ENCODE assay signal across 8 mouse cellular contexts in genomic region chr2:129800904-129801230, GRCm38 (mm10). TPM values are rescaled to one million over a fixed set of nuclear protein-coding genes. Genes with fewer than 3 reads are reported as not detected.
DNase-seq lines count a peak whose midpoint lies in the region; ATAC-seq and TF ChIP-seq lines count a peak whose summit lies in the region.

No protein-coding gene starts in this region.

- no peaks in the 10 kb centered on the region; the same call in 1 of the 2 replicates for H3K36me3 ChIP-seq in kidney, adult 2 months (ENCODE audit: control insufficient read depth, insufficient read depth, low read length)
- no peaks in the 10 kb centered on the region for H3K36me3 ChIP-seq in hindbrain, embryonic 11.5 days (ENCODE audit: control insufficient read depth, insufficient read depth, low read length)
- H3K36me3 ChIP-seq in midbrain, embryonic 11.5 days (ENCODE audit: control insufficient read depth, insufficient read depth, low read length): 0 out of 2 replicates have a peak, but pooled peaks cover 3% of the 10 kb centered on the region

- no peaks in the 10 kb centered on the region for H3K9me3 ChIP-seq in hindbrain, embryonic 11.5 days (ENCODE audit: control insufficient read depth, low read length)
- no peaks in the 10 kb centered on the region for H3K9me3 ChIP-seq in midbrain, embryonic 11.5 days (ENCODE audit: control insufficient read depth, low read length)

- H3K27me3 ChIP-seq in kidney, adult 2 months (replicated peaks; ENCODE audit: control insufficient read depth, insufficient read depth, low read length): no peaks in the 10 kb centered on the region
- H3K27me3 ChIP-seq in hindbrain, embryonic 11.5 days (ENCODE audit: control insufficient read depth, insufficient read depth, low read length): no peaks in the 10 kb centered on the region
- no peaks in the 10 kb centered on the region for H3K27me3 ChIP-seq in midbrain, embryonic 11.5 days (ENCODE audit: control insufficient read depth, insufficient read depth, low read length)

- no peak for TF ChIP-seq CTCF in kidney, adult 2 months (conservative IDR thresholded peaks at IDR 0.05; ENCODE audit: insufficient read depth, insufficient read length, low read depth, low read length)
- no peak for TF ChIP-seq CTCF in bone marrow, adult 2 months (IDR thresholded peaks at IDR 0.05; ENCODE audit: control insufficient read depth, insufficient read depth, low read length)

- peak overlapping the region; percentile 91 for H3K4me2 ChIP-seq in hindbrain, embryonic 11.5 days (replicated peaks; ENCODE audit: low read depth, low read length)
- H3K4me2 ChIP-seq in midbrain, embryonic 11.5 days: peak overlapping the region; percentile 95

- DNase-seq in kidney, adult 2 months: no peak
- DNase-seq in kidney, postnatal 14 days: no peak
- no peak for DNase-seq in hindbrain, embryonic 11.5 days (ENCODE audit: low spot score)
- no peak for DNase-seq in midbrain, embryonic 11.5 days (ENCODE audit: low spot score, missing footprints)
- DNase-seq in cerebellum, adult 9-10 months: no peak
- no peak for DNase-seq in left cerebral cortex, adult 8-10 months (ENCODE audit: low spot score in 2 of 2)

- TF ChIP-seq POLR2A in kidney, adult 2 months (IDR thresholded peaks at IDR 0.05; ENCODE audit: low read depth, low read length): no peak
- TF ChIP-seq POLR2A in bone marrow, adult 2 months (IDR thresholded peaks at IDR 0.05; ENCODE audit: borderline replicate concordance, control insufficient read depth, low read depth, low read length): no peak

- peak; percentile 51 for ATAC-seq in hindbrain, embryonic 11.5 days (ENCODE audit: low FRiP score)
- ATAC-seq in midbrain, embryonic 11.5 days (ENCODE audit: low FRiP score): peak; percentile 57
- no peak for ATAC-seq in frontal cortex, adult (ENCODE audit: low TSS enrichment)

- peak overlapping the region; percentile 94 for H3K9ac ChIP-seq in hindbrain, embryonic 11.5 days (ENCODE audit: low read depth, low read length)
- H3K9ac ChIP-seq in midbrain, embryonic 11.5 days (ENCODE audit: low read length): peak overlapping the region; percentile 85

- under 1% methylated on average over 32 of the region's 32 CpGs for WGBS in kidney, adult 2 months
- under 1% methylated on average over 32 of the region's 32 CpGs for WGBS in bone marrow, adult 2 months
- 0% methylated on average over 26 of the region's 32 CpGs for WGBS in hindbrain, embryonic 11.5 days
- WGBS in midbrain, embryonic 11.5 days: under 1% methylated on average over 32 of the region's 32 CpGs

- peak overlapping the region; percentile 100 for H3K4me3 ChIP-seq in kidney, adult 2 months (ENCODE audit: insufficient read depth, low read depth, low read length)
- peak overlapping the region; percentile 91 for H3K4me3 ChIP-seq in bone marrow, adult 2 months (replicated peaks; ENCODE audit: control insufficient read depth, low read depth, low read length)
- H3K4me3 ChIP-seq in hindbrain, embryonic 11.5 days (ENCODE audit: low read depth, low read length): peak overlapping the region; percentile 98
- peak overlapping the region; percentile 91 for H3K4me3 ChIP-seq in midbrain, embryonic 11.5 days (ENCODE audit: low read depth, low read length)

- peak overlapping the region; percentile 95 for H3K27ac ChIP-seq in kidney, adult 2 months (ENCODE audit: insufficient read depth, low read depth, low read length)
- peak overlapping the region; percentile 82 for H3K27ac ChIP-seq in bone marrow, adult 2 months (ENCODE audit: control insufficient read depth, insufficient read depth, low read depth, low read length, poor library complexity)
- H3K27ac ChIP-seq in hindbrain, embryonic 11.5 days (ENCODE audit: low read depth, low read length): peak overlapping the region; percentile 90
- H3K27ac ChIP-seq in midbrain, embryonic 11.5 days (ENCODE audit: low read depth, low read length): peak overlapping the region; percentile 93

- H3K4me1 ChIP-seq in kidney, adult 2 months (ENCODE audit: control insufficient read depth, insufficient read depth, low read length): peaks cover 16% of the 10 kb centered on the region
- no peaks in the 10 kb centered on the region; the same call in 1 of the 2 replicates for H3K4me1 ChIP-seq in bone marrow, adult 2 months (ENCODE audit: control insufficient read depth, insufficient read depth, low read length)
- H3K4me1 ChIP-seq in hindbrain, embryonic 11.5 days (replicated peaks; ENCODE audit: control insufficient read depth, insufficient read depth, low read length): peaks cover 9% of the 10 kb centered on the region
- H3K4me1 ChIP-seq in midbrain, embryonic 11.5 days (ENCODE audit: control insufficient read depth, insufficient read depth, low read length): peaks cover 22% of the 10 kb centered on the region

RNA-seq across cellular contexts. Expression of gene Stk35, which starts 0.6 kb away (rescaled TPM):
- polyA plus RNA-seq in kidney, adult 2 months (2012; rRNA removed): 17.7 and 21.1 TPM in 2 replicates
- polyA plus RNA-seq in bone marrow, adult 2 months (2011; ENCODE audit: insufficient read depth, insufficient read length, low replicate concordance, missing spikeins): 5.0 and 7.0 TPM in 2 replicates
- 14.3 and 15.6 TPM in 2 replicates for polyA plus RNA-seq in hindbrain, embryonic 11.5 days (2014; fragmentation: Nextera tagmentation; extraction: Ambion mirVana)
- polyA plus RNA-seq in midbrain, embryonic 11.5 days (2014; fragmentation: Nextera tagmentation; extraction: Ambion mirVana): 14.3 and 14.6 TPM in 2 replicates
- 10 to 100 TPM; 32.1 to 38.8 (median 34.5) TPM for total RNA-seq in left cerebral cortex, adult 8-10 months (2022)
